Mouse (Mus musculus) hindbrain, embryonic 14.5 days (tissue): Measurements from ENCODE around the gene Car11. TPM values are rescaled to one million over a fixed set of nuclear protein-coding genes. Genes with fewer than 3 reads are reported as not detected.

Experiments used
- ATAC-seq: fragments of 200-750 bp; cut with Nextera tagmentation; 2 replicates; pipeline ENCODE4 v1.8.0; 2017; ENCODE audit warnings: moderate number of reproducible peaks, mild to moderate bottlenecking, moderate TSS enrichment, moderate library complexity; ENCODE audit not compliant: low FRiP score
- DNase-seq: peaks from one replicate; pipeline ENCODE4 v3.0.0-alpha.2; 2015; ENCODE audit warnings: low spot score
- H3K27ac ChIP-seq: fragments of 300-500 bp; sonication (generic); 2 replicates; pipeline ENCODE4 v1.5.1; 2014; ENCODE audit warnings: mild to moderate bottlenecking, moderate library complexity
- H3K27me3 ChIP-seq: fragments of 300-500 bp; sonication (generic); 2 replicates; pipeline ENCODE4 v1.6.1; 2014; ENCODE audit warnings: mild to moderate bottlenecking, low read length, mixed read lengths; ENCODE audit not compliant: control insufficient read depth, insufficient read depth
- H3K36me3 ChIP-seq: fragments of 300-500 bp; sonication (generic); replicated peaks from 2 replicates; pipeline ENCODE4 v1.6.1; 2014; ENCODE audit not compliant: control insufficient read depth, insufficient read depth
- H3K4me1 ChIP-seq: fragments of 300-500 bp; sonication (generic); replicated peaks from 2 replicates; pipeline ENCODE4 v1.6.1; 2014; ENCODE audit warnings: antibody characterized with exemption, low read length, mixed read lengths; ENCODE audit not compliant: control insufficient read depth, insufficient read depth
- H3K4me2 ChIP-seq: fragments of 300-500 bp; sonication (generic); replicated peaks from 2 replicates; pipeline ENCODE4 v1.6.1; 2014; ENCODE audit warnings: mild to moderate bottlenecking, moderate library complexity
- H3K4me3 ChIP-seq: fragments of 300-500 bp; sonication (generic); replicated peaks from 2 replicates; pipeline ENCODE4 v1.5.1; 2014; ENCODE audit warnings: mild to moderate bottlenecking, low read length
- H3K9ac ChIP-seq: fragments of 300-500 bp; sonication (generic); 2 replicates; pipeline ENCODE4 v1.6.1; 2014
- H3K9me3 ChIP-seq: fragments of 300-500 bp; sonication (generic); 2 replicates; pipeline ENCODE4 v1.6.1; 2016; ENCODE audit warnings: low read length; ENCODE audit not compliant: control insufficient read depth
- WGBS: fragments of 180-500 bp; shearing (Covaris S2); extraction: QIAGEN DNeasy Blood & Tissue Kit; methylation state at CpG from one replicate; pipeline ENCODE4 v1.1.7; 2014; 5-methylcytosine and 5-hydroxymethylcytosine counted together
- polyA plus RNA-seq: library from polyadenylated mRNA; unstranded; fragments of >200 nt; fragmentation: Nextera tagmentation; extraction: Ambion mirVana; gene quantifications from 2 replicates; pipeline ENCODE4 v1.2.1, GENCODE M21; 2014

Gene Car11
- polyA plus RNA-seq, 1 experiment from 2014 or later = 28.2 TPM

- WGBS = under 1% methylated on average over 27 of the region's 27 CpGs
- no peak; the same call in 1 of the 2 replicates for ATAC-seq
- no peaks in the 10 kb centered on the region for H3K9me3 ChIP-seq
Measured at GRCm38 (mm10) chr7:45707375-45707967, 7.8 kb downstream of the Car11 start.

GRCm38 (mm10) chr7:45708221-45708761 is 8.6 kb downstream of the Car11 start:
- ATAC-seq = no peak

More at GRCm38 (mm10) chr7:45707375-45707967, 7.8 kb downstream of the Car11 start:
- H3K27me3 ChIP-seq = no peaks in the 10 kb centered on the region
- H3K36me3 ChIP-seq = peaks cover 28% of the 10 kb centered on the region
- H3K4me1 ChIP-seq = peaks cover 59% of the 10 kb centered on the region
- H3K4me3 ChIP-seq = peak overlapping the region; percentile 52
- H3K27ac ChIP-seq = peak overlapping the region; percentile 34
- peak overlapping the region; percentile 6; the same call in 1 of the 2 replicates for H3K9ac ChIP-seq
- peak; percentile 82 for DNase-seq
- H3K4me2 ChIP-seq = peak overlapping the region; percentile 94

GRCm38 (mm10) chr7:45709036-45709435 is 9.4 kb downstream of the Car11 start:
- Histone ChIP-seq H3K4me3 (no peak overlapping the region), H3K9ac (no peak overlapping the region), H3K36me3 (peaks cover 38% of the 10 kb centered on the region), H3K27me3 (no peaks in the 10 kb centered on the region), H3K4me2 (0 out of 2 replicates have a peak overlapping the region, but pooled peaks have one; percentile 13), H3K9me3 (no peaks in the 10 kb centered on the region), H3K27ac (peak overlapping the region; percentile 43; the same call in 1 of the 2 replicates), H3K4me1 (peaks cover 50% of the 10 kb centered on the region)
- peak; percentile 63 for DNase-seq
- 23% methylated on average over 6 of the region's 6 CpGs for WGBS
- ATAC-seq = no peak

More at GRCm38 (mm10) chr7:45708221-45708761, 8.6 kb downstream of the Car11 start:
- WGBS = 58% methylated on average over 13 of the region's 13 CpGs
- peaks cover 36% of the 10 kb centered on the region for H3K36me3 ChIP-seq
- peak overlapping the region; percentile 94; the same call in 1 of the 2 replicates for H3K4me2 ChIP-seq
- no peaks in the 10 kb centered on the region for H3K9me3 ChIP-seq
- no peak overlapping the region for H3K9ac ChIP-seq
- H3K4me1 ChIP-seq = peaks cover 56% of the 10 kb centered on the region
- DNase-seq = no peak
- no peaks in the 10 kb centered on the region for H3K27me3 ChIP-seq
- H3K4me3 ChIP-seq = no peak overlapping the region
- peak overlapping the region; percentile 43; the same call in 1 of the 2 replicates for H3K27ac ChIP-seq

GRCm38 (mm10) chr7:45709677-45710355 is 10.2 kb downstream of the Car11 start:
- H3K36me3 ChIP-seq = peaks cover 38% of the 10 kb centered on the region
- H3K9ac ChIP-seq = no peak overlapping the region
- DNase-seq (no peak), ATAC-seq (no peak)
- peaks cover 57% of the 10 kb centered on the region for H3K4me1 ChIP-seq
- 55% methylated on average over 14 of the region's 14 CpGs for WGBS
- H3K9me3 ChIP-seq = no peaks in the 10 kb centered on the region
- peak overlapping the region; percentile 30; the same call in 1 of the 2 replicates for H3K27ac ChIP-seq
- no peak overlapping the region for H3K4me3 ChIP-seq
- H3K27me3 ChIP-seq = no peaks in the 10 kb centered on the region
- H3K4me2 ChIP-seq = 0 out of 2 replicates have a peak overlapping the region, but pooled peaks have one; percentile 13

GRCm38 (mm10) chr7:45710477-45711191 is 11.0 kb downstream of the Car11 start:
- no peak for ATAC-seq
- Histone ChIP-seq H3K9me3 (no peaks in the 10 kb centered on the region), H3K27ac (no peak overlapping the region), H3K4me1 (peaks cover 55% of the 10 kb centered on the region), H3K36me3 (peaks cover 38% of the 10 kb centered on the region), H3K27me3 (no peaks in the 10 kb centered on the region), H3K4me2 (no peak overlapping the region), H3K9ac (no peak overlapping the region), H3K4me3 (no peak overlapping the region)
- DNase-seq = no peak
- 94% methylated on average over 20 of the region's 20 CpGs for WGBS

- Histone ChIP-seq H3K27me3 (no peaks in the 10 kb centered on the region), H3K4me2 (no peak overlapping the region), H3K36me3 (peaks cover 38% of the 10 kb centered on the region), H3K27ac (no peak overlapping the region), H3K4me1 (peaks cover 55% of the 10 kb centered on the region), H3K9ac (no peak overlapping the region), H3K9me3 (no peaks in the 10 kb centered on the region), H3K4me3 (no peak overlapping the region)
- ATAC-seq = no peak
- no peak for DNase-seq
- 96% methylated on average over 24 of the region's 24 CpGs for WGBS
Measured at GRCm38 (mm10) chr7:45711316-45712021, 11.8 kb downstream of the Car11 start.

GRCm38 (mm10) chr7:45712022-45712757 is 12.5 kb downstream of the Car11 start:
- 91% methylated on average over 21 of the region's 21 CpGs for WGBS
- no peak overlapping the region for H3K27ac ChIP-seq
- ATAC-seq (no peak), DNase-seq (no peak)
- no peak overlapping the region for H3K9ac ChIP-seq
- no peaks in the 10 kb centered on the region for H3K27me3 ChIP-seq
- peaks cover 38% of the 10 kb centered on the region for H3K36me3 ChIP-seq
- no peaks in the 10 kb centered on the region for H3K9me3 ChIP-seq
- H3K4me2 ChIP-seq = no peak overlapping the region
- H3K4me3 ChIP-seq = no peak overlapping the region
- peaks cover 56% of the 10 kb centered on the region for H3K4me1 ChIP-seq

- no peak for ATAC-seq
- Histone ChIP-seq H3K9me3 (no peaks in the 10 kb centered on the region), H3K4me3 (no peak overlapping the region), H3K27ac (no peak overlapping the region), H3K4me2 (no peak overlapping the region), H3K4me1 (peaks cover 45% of the 10 kb centered on the region), H3K27me3 (no peaks in the 10 kb centered on the region), H3K9ac (no peak overlapping the region), H3K36me3 (peaks cover 38% of the 10 kb centered on the region)
- DNase-seq = no peak
- 93% methylated on average over 16 of the region's 16 CpGs for WGBS
Measured at GRCm38 (mm10) chr7:45713396-45713795, 13.8 kb downstream of the Car11 start.
